Mouse (Mus musculus) spleen, adult 2 months (tissue): ENCODE data around the gene Ints4. TPM values are rescaled to one million over a fixed set of nuclear protein-coding genes. Genes with fewer than 3 reads are reported as not detected.

Source experiments
- DNase-seq, 2 experiments: peaks; one replicate each; pipeline versions ENCODE4 v3.0.0 to v3.0.0-alpha.2; 2012 to 2021; ENCODE audit warnings: low spot score in 2 of 2, low read depth in 1 of 2
- H3K27ac ChIP-seq: fragments of 200-500 bp; 2 replicates; pipeline ENCODE4 v1.5.1; 2012; ENCODE audit warnings: low read length, inconsistent platforms; ENCODE audit not compliant: insufficient read depth
- H3K27me3 ChIP-seq: fragments of 200-500 bp; 2 replicates; pipeline ENCODE4 v1.6.1; 2012; ENCODE audit warnings: mild to moderate bottlenecking, moderate library complexity, low read length, inconsistent platforms; ENCODE audit not compliant: control insufficient read depth, insufficient read depth
- H3K36me3 ChIP-seq: fragments of 200-500 bp; 2 replicates; pipeline ENCODE4 v1.6.1; 2012; ENCODE audit warnings: mild to moderate bottlenecking, low read length, inconsistent platforms; ENCODE audit not compliant: control insufficient read depth, insufficient read depth
- H3K4me1 ChIP-seq: fragments of 200-500 bp; 2 replicates; pipeline ENCODE4 v1.6.1; 2011; ENCODE audit warnings: inconsistent platforms; ENCODE audit not compliant: control insufficient read depth, insufficient read depth, insufficient read length
- H3K4me3 ChIP-seq: fragments of 200-500 bp; 2 replicates; pipeline ENCODE4 v1.5.1; 2011; ENCODE audit warnings: mild to moderate bottlenecking, inconsistent platforms; ENCODE audit not compliant: insufficient read depth, insufficient read length; ENCODE audit errors: extremely low read depth
- CTCF ChIP-seq: fragments of 200-500 bp; IDR thresholded peaks from 2 replicates; pipeline ENCODE4 v1.5.1; 2011; ENCODE audit warnings: mild to moderate bottlenecking, inconsistent platforms; ENCODE audit not compliant: insufficient read depth, insufficient read length, insufficient replicate concordance; ENCODE audit errors: extremely low read depth
- POLR2A ChIP-seq: fragments of 200-500 bp; IDR thresholded peaks from 2 replicates; pipeline ENCODE4 v1.6.1; 2011; ENCODE audit warnings: low read depth, low read length, inconsistent platforms
- WGBS: fragments of 180-500 bp; shearing (Covaris S2); methylation state at CpG from one replicate; pipeline ENCODE4 v1.1.7; 2018; 5-methylcytosine and 5-hydroxymethylcytosine counted together
- polyA plus RNA-seq: library from polyadenylated mRNA; depleted of rRNA; stranded (reverse); fragments of >200 nt; gene quantifications from 2 replicates; pipeline ENCODE4 v1.2.3, GENCODE M21; 2012

The Ints4 gene
- polyA plus RNA-seq, 1 experiment: 60.8 TPM

- peaks cover 16% of the 10 kb centered on the region for H3K36me3 ChIP-seq
- WGBS: 51% methylated on average over 2 of the region's 2 CpGs
- H3K4me3 ChIP-seq: no peak overlapping the region
- TF ChIP-seq CTCF (no peak), POLR2A (no peak)
- H3K27ac ChIP-seq: no peak overlapping the region
- DNase-seq: no peak
- no peaks in the 10 kb centered on the region for H3K27me3 ChIP-seq
- H3K4me1 ChIP-seq: peaks cover 8% of the 10 kb centered on the region; the same call in 1 of the 2 replicates
Measured at GRCm38 (mm10) chr7:97483378-97483777, 2.6 kb downstream of the Ints4 start.

GRCm38 (mm10) chr7:97491157-97491556 is 10.4 kb downstream of the Ints4 start:
- no peaks in the 10 kb centered on the region for H3K4me1 ChIP-seq
- no peak overlapping the region for H3K27ac ChIP-seq
- TF ChIP-seq POLR2A (no peak), CTCF (no peak)
- WGBS: 72% methylated on average over 3 of the region's 3 CpGs
- no peak overlapping the region for H3K4me3 ChIP-seq
- H3K36me3 ChIP-seq: peaks cover 25% of the 10 kb centered on the region
- DNase-seq: no peak
- H3K27me3 ChIP-seq: no peaks in the 10 kb centered on the region

GRCm38 (mm10) chr7:97492420-97492819 is 11.7 kb downstream of the Ints4 start:
- Histone ChIP-seq H3K4me1 (no peaks in the 10 kb centered on the region), H3K36me3 (peaks cover 19% of the 10 kb centered on the region), H3K4me3 (no peak overlapping the region), H3K27me3 (no peaks in the 10 kb centered on the region), H3K27ac (no peak overlapping the region)
- 78% methylated on average over 4 of the region's 4 CpGs for WGBS
- DNase-seq: no peak
- no peak for TF ChIP-seq POLR2A
- TF ChIP-seq CTCF: no peak

- no peak for DNase-seq
- TF ChIP-seq POLR2A: no peak
- TF ChIP-seq CTCF: no peak
- Histone ChIP-seq H3K4me1 (no peaks in the 10 kb centered on the region), H3K36me3 (peaks cover 19% of the 10 kb centered on the region), H3K4me3 (no peak overlapping the region), H3K27me3 (no peaks in the 10 kb centered on the region), H3K27ac (no peak overlapping the region)
Measured at GRCm38 (mm10) chr7:97495052-97495451, 14.3 kb downstream of the Ints4 start.

GRCm38 (mm10) chr7:97500555-97501209 is 19.9 kb downstream of the Ints4 start:
- TF ChIP-seq POLR2A: no peak
- no peak for TF ChIP-seq CTCF
- no peaks in the 10 kb centered on the region for H3K4me1 ChIP-seq
- H3K27ac ChIP-seq: no peak overlapping the region
- H3K27me3 ChIP-seq: no peaks in the 10 kb centered on the region
- 90% methylated on average over 5 of the region's 5 CpGs for WGBS
- peaks cover 22% of the 10 kb centered on the region for H3K36me3 ChIP-seq
- DNase-seq: no peak
- no peak overlapping the region for H3K4me3 ChIP-seq

- WGBS: 88% methylated on average over 1 of the region's 1 CpGs
- no peaks in the 10 kb centered on the region for H3K27me3 ChIP-seq
- no peaks in the 10 kb centered on the region for H3K4me1 ChIP-seq
- TF ChIP-seq CTCF (no peak), POLR2A (no peak)
- H3K27ac ChIP-seq: no peak overlapping the region
- no peak for DNase-seq
- H3K4me3 ChIP-seq: no peak overlapping the region
- peaks cover 54% of the 10 kb centered on the region for H3K36me3 ChIP-seq
Measured at GRCm38 (mm10) chr7:97514786-97515185, 34.0 kb downstream of the Ints4 start.

- 91% methylated on average over 2 of the region's 2 CpGs for WGBS
Measured at GRCm38 (mm10) chr7:97519935-97520334, 39.2 kb downstream of the Ints4 start.

More at GRCm38 (mm10) chr7:97519935-97520334, 39.2 kb downstream of the Ints4 start:
- peaks cover 34% of the 10 kb centered on the region for H3K36me3 ChIP-seq
- no peak overlapping the region for H3K27ac ChIP-seq
- H3K4me1 ChIP-seq: no peaks in the 10 kb centered on the region
- DNase-seq: no peak
- H3K4me3 ChIP-seq: no peak overlapping the region
- TF ChIP-seq POLR2A (no peak), CTCF (no peak)
- no peaks in the 10 kb centered on the region for H3K27me3 ChIP-seq
